Mouse (Mus musculus): ENCODE measurements at regions not wholly inside any gene's neighbourhood (a gene's known extent, or its start where the extent isn't known, plus 50 kb on each side); places are given as distances from the start of the nearest gene placed in this dataset.

DNA sequence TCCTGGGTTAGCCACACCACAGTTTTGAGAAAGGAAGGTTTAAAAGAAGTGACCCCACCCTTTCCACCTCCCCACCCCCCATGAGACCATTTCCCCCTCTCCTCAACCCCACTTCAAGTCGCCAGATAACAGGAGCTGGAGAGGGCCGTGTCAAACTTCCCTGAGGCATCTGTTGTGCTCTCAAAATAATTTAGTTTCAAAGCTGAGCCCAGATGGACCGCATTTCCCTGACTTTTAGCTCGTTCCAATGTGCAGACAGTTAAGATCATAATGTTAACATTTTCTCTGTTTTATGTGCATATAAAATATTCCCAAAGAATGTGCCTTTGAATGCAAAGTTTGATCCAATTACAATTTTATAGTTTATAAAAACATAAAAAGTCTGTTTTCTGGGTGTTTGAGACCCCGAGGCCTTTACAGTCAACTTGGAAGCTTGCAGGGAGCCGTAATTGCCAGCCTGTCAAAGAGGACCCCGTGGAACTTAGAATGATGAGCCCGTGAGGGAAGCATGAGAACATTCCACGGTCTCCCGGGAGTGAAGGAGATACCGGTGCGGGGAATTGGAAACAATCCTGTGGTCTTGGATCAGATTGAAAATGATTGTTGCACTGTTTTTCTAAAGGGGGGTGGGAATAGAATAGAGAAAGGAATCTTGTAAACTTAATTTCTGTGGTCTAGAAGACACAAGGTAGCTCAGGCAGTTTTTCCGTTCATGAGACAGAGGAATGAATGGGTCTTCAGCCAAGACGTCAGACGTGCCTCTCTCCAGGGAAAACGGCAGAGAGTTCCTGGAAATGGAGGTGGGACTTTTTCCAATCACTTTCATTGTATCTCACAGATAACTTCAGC is 903.3 kb downstream of the Mrps31 start:
- Histone ChIP-seq H3K36me3 (replicated peaks; ENCODE audit: control insufficient read depth, insufficient read depth, low read depth, low read length) (no peaks in the 10 kb centered on the region), H3K4me2 (ENCODE audit: low read depth, low read length) (no peak overlapping the region), H3K9me3 (replicated peaks; ENCODE audit: control insufficient read depth, low read length) (no peaks in the 10 kb centered on the region), H3K27ac (replicated peaks; ENCODE audit: low read depth, low read length) (no peak overlapping the region), H3K4me3 (ENCODE audit: low read depth, low read length) (no peak overlapping the region), H3K27me3 (ENCODE audit: control insufficient read depth, insufficient read depth, low read length) (no peaks in the 10 kb centered on the region), H3K9ac (replicated peaks; ENCODE audit: low read length) (no peak overlapping the region), H3K4me1 (ENCODE audit: control insufficient read depth, insufficient read depth, low read length) (no peaks in the 10 kb centered on the region)
- ATAC-seq (replicated peaks; ENCODE audit: insufficient number of reproducible peaks, low FRiP score, low TSS enrichment, low read depth) (no peak), DNase-seq (ENCODE audit: low spot score) (no peak)
- 64% methylated on average over 16 of the region's 16 CpGs for WGBS

DNA sequence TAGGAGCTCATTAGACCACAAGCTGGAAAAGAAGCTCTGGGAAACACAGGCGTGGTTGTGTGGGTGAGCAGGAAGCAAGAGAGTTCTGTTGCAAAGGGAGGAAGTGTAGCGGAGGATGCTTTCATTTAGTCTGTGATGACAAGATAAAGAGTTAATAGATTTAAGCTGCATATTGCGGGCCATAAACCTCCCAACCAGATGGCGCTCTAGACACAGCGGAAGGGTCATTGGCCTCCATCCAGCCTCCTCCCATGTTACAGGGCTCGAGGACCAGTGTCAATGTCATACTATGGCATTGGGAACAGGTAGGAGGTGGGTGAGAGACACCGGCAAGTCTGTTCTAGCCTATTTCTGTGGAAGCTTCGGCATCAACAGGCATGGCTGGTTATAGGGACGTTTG is 908.4 kb downstream of the Mrps31 start:
- Histone ChIP-seq H3K9me3 (replicated peaks; ENCODE audit: control insufficient read depth, low read length) (no peaks in the 10 kb centered on the region), H3K4me3 (ENCODE audit: low read depth, low read length) (no peak overlapping the region), H3K4me1 (ENCODE audit: control insufficient read depth, insufficient read depth, low read length) (no peaks in the 10 kb centered on the region), H3K36me3 (replicated peaks; ENCODE audit: control insufficient read depth, insufficient read depth, low read depth, low read length) (no peaks in the 10 kb centered on the region), H3K9ac (replicated peaks; ENCODE audit: low read length) (no peak overlapping the region), H3K27ac (replicated peaks; ENCODE audit: low read depth, low read length) (no peak overlapping the region), H3K4me2 (ENCODE audit: low read depth, low read length) (no peak overlapping the region), H3K27me3 (ENCODE audit: control insufficient read depth, insufficient read depth, low read length) (no peaks in the 10 kb centered on the region)
- DNase-seq (ENCODE audit: low spot score) (peak; percentile 14), ATAC-seq (replicated peaks; ENCODE audit: insufficient number of reproducible peaks, low FRiP score, low TSS enrichment, low read depth) (no peak)
- WGBS: 57% methylated on average over 9 of the region's 9 CpGs

DNA sequence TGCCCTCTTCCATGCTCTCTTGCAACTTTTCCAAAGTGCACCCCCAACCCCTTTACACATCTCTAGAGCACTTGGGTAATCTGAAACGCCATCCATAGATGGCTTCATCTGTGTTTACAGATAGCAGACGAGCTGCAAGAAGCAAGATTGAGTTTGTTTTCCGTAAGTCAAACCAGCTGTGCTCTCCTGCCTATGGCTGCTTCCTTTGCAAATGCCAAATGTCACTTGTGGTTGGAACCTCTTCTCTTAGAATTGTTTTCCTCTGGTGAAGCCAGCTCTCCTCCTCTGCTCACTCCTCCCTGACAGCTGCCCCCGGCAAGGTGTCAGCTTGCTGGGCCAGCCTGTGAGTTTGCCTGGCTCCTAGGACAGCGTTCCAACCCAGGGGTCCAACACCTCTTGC is 910.0 kb downstream of the Mrps31 start:
- 45% methylated on average over 5 of the region's 5 CpGs for WGBS
- ATAC-seq (replicated peaks; ENCODE audit: insufficient number of reproducible peaks, low FRiP score, low TSS enrichment, low read depth): no peak
- Histone ChIP-seq H3K9ac (replicated peaks; ENCODE audit: low read length) (no peak overlapping the region), H3K4me1 (ENCODE audit: control insufficient read depth, insufficient read depth, low read length) (no peaks in the 10 kb centered on the region), H3K27ac (replicated peaks; ENCODE audit: low read depth, low read length) (no peak overlapping the region), H3K9me3 (replicated peaks; ENCODE audit: control insufficient read depth, low read length) (no peaks in the 10 kb centered on the region), H3K27me3 (ENCODE audit: control insufficient read depth, insufficient read depth, low read length) (no peaks in the 10 kb centered on the region), H3K4me3 (ENCODE audit: low read depth, low read length) (no peak overlapping the region), H3K4me2 (ENCODE audit: low read depth, low read length) (no peak overlapping the region), H3K36me3 (replicated peaks; ENCODE audit: control insufficient read depth, insufficient read depth, low read depth, low read length) (no peaks in the 10 kb centered on the region)
- peak; percentile 54 for DNase-seq (ENCODE audit: low spot score)

DNA sequence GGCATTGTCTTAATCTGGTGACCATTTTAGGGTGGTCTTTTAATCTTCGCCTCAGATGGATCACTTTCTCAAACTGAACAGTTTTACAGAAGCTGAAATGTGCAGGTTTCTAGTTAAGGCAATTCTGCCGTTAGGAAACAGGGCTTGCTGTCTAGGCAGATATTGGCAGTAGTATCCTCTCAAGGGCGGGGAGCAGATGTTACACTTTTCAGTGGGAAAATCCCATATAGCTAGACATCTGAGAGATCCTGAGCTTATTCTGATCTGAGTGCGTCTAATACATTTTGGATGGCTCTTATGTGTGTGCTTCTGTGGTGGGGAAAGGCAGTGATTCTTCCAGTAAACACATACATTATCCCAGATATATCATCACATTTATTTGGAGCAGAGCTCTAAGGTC is 916.1 kb downstream of the Mrps31 start:
- no peaks in the 10 kb centered on the region for H3K9me3 ChIP-seq (replicated peaks; ENCODE audit: control insufficient read depth, low read length)
- no peaks in the 10 kb centered on the region for H3K36me3 ChIP-seq (replicated peaks; ENCODE audit: control insufficient read depth, insufficient read depth, low read depth, low read length)
- no peak overlapping the region for H3K9ac ChIP-seq (replicated peaks; ENCODE audit: low read length)
- H3K27me3 ChIP-seq (ENCODE audit: control insufficient read depth, insufficient read depth, low read length): no peaks in the 10 kb centered on the region
- H3K4me1 ChIP-seq (ENCODE audit: control insufficient read depth, insufficient read depth, low read length): no peaks in the 10 kb centered on the region
- no peak overlapping the region for H3K4me2 ChIP-seq (ENCODE audit: low read depth, low read length)
- no peak for DNase-seq (ENCODE audit: low spot score)
- WGBS: 87% methylated on average over 4 of the region's 4 CpGs
- no peak overlapping the region for H3K27ac ChIP-seq (replicated peaks; ENCODE audit: low read depth, low read length)
- no peak overlapping the region for H3K4me3 ChIP-seq (ENCODE audit: low read depth, low read length)
- no peak for ATAC-seq (replicated peaks; ENCODE audit: insufficient number of reproducible peaks, low FRiP score, low TSS enrichment, low read depth)

DNA sequence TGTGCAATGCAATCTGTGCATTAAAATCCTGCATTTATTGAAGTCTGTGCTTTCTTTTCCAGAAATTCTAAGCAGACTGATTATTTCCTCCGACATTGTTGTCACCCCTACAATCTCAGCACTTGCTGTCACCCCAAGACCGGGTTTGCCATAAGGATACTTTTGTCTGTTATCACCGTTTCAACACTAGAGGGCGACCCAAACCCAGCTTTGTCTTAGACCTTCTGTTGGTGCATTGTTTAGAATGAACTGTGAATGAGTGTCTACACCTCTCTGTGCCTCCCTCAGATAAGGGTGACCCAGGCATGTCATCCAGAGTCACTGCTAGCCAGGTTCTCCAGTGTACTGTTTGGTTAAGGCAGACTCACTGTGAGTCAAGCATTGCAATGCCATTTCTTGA is 933.0 kb downstream of the Mrps31 start:
- Histone ChIP-seq H3K9ac (replicated peaks; ENCODE audit: low read length) (no peak overlapping the region), H3K4me2 (ENCODE audit: low read depth, low read length) (no peak overlapping the region), H3K9me3 (replicated peaks; ENCODE audit: control insufficient read depth, low read length) (no peaks in the 10 kb centered on the region; the same call in 1 of the 2 replicates), H3K4me1 (ENCODE audit: control insufficient read depth, insufficient read depth, low read length) (no peaks in the 10 kb centered on the region), H3K27me3 (ENCODE audit: control insufficient read depth, insufficient read depth, low read length) (no peaks in the 10 kb centered on the region), H3K27ac (replicated peaks; ENCODE audit: low read depth, low read length) (no peak overlapping the region), H3K4me3 (ENCODE audit: low read depth, low read length) (no peak overlapping the region), H3K36me3 (replicated peaks; ENCODE audit: control insufficient read depth, insufficient read depth, low read depth, low read length) (no peaks in the 10 kb centered on the region)
- 29% methylated on average over 4 of the region's 4 CpGs for WGBS
- ATAC-seq (replicated peaks; ENCODE audit: insufficient number of reproducible peaks, low FRiP score, low TSS enrichment, low read depth) (no peak), DNase-seq (ENCODE audit: low spot score) (peak; percentile 72)

DNA sequence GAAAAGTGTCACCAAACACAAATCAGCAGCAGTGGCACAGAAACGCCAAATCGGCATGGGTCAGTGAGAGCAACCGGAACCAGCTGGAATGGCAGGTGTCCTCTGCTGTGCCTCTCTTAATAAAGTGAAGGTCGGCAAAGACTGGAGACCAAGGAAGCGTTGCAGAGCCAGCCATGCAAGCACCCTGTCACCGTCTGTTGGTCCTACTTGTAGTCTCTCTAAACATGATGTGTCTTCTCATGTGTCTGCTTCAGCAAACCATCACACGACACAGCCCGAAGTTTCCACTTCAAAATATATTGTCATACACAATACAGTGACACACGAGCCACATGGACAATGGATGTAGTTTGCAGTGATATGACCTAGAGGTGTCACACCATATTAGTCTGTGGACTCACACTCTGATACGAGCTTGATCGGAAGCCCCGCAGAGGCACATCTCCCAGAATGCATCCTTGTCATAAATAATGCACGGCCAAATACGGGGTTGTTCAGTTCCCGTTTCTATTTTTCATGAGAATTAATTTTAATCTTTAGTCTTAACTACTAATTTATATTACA is 940.3 kb downstream of the Mrps31 start:
- Histone ChIP-seq H3K9ac (replicated peaks; ENCODE audit: low read length) (no peak overlapping the region), H3K4me3 (ENCODE audit: low read depth, low read length) (no peak overlapping the region), H3K36me3 (replicated peaks; ENCODE audit: control insufficient read depth, insufficient read depth, low read depth, low read length) (no peaks in the 10 kb centered on the region), H3K9me3 (replicated peaks; ENCODE audit: control insufficient read depth, low read length) (no peaks in the 10 kb centered on the region), H3K4me1 (ENCODE audit: control insufficient read depth, insufficient read depth, low read length) (no peaks in the 10 kb centered on the region), H3K27me3 (ENCODE audit: control insufficient read depth, insufficient read depth, low read length) (no peaks in the 10 kb centered on the region), H3K27ac (replicated peaks; ENCODE audit: low read depth, low read length) (no peak overlapping the region), H3K4me2 (ENCODE audit: low read depth, low read length) (no peak overlapping the region)
- WGBS: 90% methylated on average over 15 of the region's 15 CpGs
- ATAC-seq (replicated peaks; ENCODE audit: insufficient number of reproducible peaks, low FRiP score, low TSS enrichment, low read depth) (no peak), DNase-seq (ENCODE audit: low spot score) (no peak)

DNA sequence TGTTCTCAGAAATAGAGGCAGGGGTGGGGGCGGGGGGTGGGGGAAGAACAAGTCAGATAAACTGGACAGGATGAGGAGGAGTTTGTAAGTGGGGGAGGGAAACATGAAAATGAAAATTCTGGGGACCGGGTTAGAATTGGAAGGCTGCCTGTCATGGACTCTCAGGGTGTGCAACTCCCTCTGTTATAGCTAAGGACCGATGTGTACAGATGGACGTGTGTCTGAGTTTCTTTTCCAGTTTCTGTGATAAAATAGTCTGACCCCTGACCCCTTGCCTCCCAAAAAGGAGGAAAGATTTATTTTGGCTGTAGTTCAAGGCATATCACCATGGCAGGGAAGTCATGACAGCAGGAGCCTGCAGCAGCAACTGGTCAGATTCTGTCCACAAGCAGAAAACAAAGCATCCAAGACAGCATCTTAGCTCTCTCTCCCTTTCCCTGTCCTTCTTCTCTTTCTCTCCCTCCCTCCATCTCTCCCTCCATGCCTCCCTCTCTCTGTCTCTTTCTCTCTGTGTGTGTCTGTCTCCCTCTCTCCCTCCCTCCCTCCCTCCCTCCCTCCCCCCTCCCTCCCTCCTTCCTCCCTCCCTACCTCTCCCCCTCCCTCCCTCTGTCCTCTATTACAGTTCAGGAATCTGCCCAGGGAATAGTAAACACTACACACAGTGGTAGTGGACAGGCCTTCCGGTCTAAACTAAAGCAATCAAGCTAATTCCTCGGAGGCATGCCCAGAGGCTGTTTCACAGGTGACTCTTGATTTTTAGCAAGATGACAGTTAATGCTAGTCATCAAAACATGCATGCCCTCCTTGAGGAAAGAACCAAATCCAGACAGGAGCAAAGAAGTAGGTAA is 941.3 kb downstream of the Mrps31 start:
- no peak for ATAC-seq (replicated peaks; ENCODE audit: insufficient number of reproducible peaks, low FRiP score, low TSS enrichment, low read depth)
- Histone ChIP-seq H3K4me2 (ENCODE audit: low read depth, low read length) (no peak overlapping the region), H3K9ac (replicated peaks; ENCODE audit: low read length) (no peak overlapping the region), H3K27ac (replicated peaks; ENCODE audit: low read depth, low read length) (no peak overlapping the region), H3K27me3 (ENCODE audit: control insufficient read depth, insufficient read depth, low read length) (no peaks in the 10 kb centered on the region), H3K9me3 (replicated peaks; ENCODE audit: control insufficient read depth, low read length) (no peaks in the 10 kb centered on the region), H3K36me3 (replicated peaks; ENCODE audit: control insufficient read depth, insufficient read depth, low read depth, low read length) (no peaks in the 10 kb centered on the region), H3K4me1 (ENCODE audit: control insufficient read depth, insufficient read depth, low read length) (no peaks in the 10 kb centered on the region), H3K4me3 (ENCODE audit: low read depth, low read length) (no peak overlapping the region)
- DNase-seq (ENCODE audit: low spot score): no peak
- WGBS: 31% methylated on average over 6 of the region's 6 CpGs

Data from embryonic facial prominence, embryonic 11.5 days (tissue).